7 mouse cellular contexts compared by ENCODE assay signal in genomic region chr5:122054130-122054843, GRCm38 (mm10). TPM values are rescaled to one million over a fixed set of nuclear protein-coding genes. Genes with fewer than 3 reads are reported as not detected.
DNase-seq lines count a peak whose midpoint lies in the region; ATAC-seq and TF ChIP-seq lines count a peak whose summit lies in the region.

No protein-coding gene starts in this region.

- no peaks in the 10 kb centered on the region for H3K36me3 ChIP-seq in forebrain, postnatal 0 days (ENCODE audit: insufficient read depth)
- H3K36me3 ChIP-seq in intestine, embryonic 14.5 days (ENCODE audit: control insufficient read depth, insufficient read depth, low read length), result no peaks in the 10 kb centered on the region
- H3K36me3 ChIP-seq in liver, embryonic 13.5 days, result no peaks in the 10 kb centered on the region
- no peaks in the 10 kb centered on the region for H3K36me3 ChIP-seq in neural tube, embryonic 14.5 days (ENCODE audit: control insufficient read depth, insufficient read depth, low read length)

- H3K9ac ChIP-seq in forebrain, postnatal 0 days, result no peak overlapping the region
- no peak overlapping the region for H3K9ac ChIP-seq in intestine, embryonic 14.5 days (ENCODE audit: low read length)
- H3K9ac ChIP-seq in liver, embryonic 13.5 days, result no peak overlapping the region
- peak overlapping the region; percentile 16; the same call in 1 of the 2 replicates for H3K9ac ChIP-seq in neural tube, embryonic 14.5 days (replicated peaks; ENCODE audit: low read depth, low read length)

- H3K27me3 ChIP-seq in forebrain, postnatal 0 days (ENCODE audit: insufficient read depth, low read length), result no peaks in the 10 kb centered on the region
- H3K27me3 ChIP-seq in intestine, embryonic 14.5 days (replicated peaks; ENCODE audit: control insufficient read depth, insufficient read depth, low read length), result peaks cover 14% of the 10 kb centered on the region
- peaks cover 49% of the 10 kb centered on the region for H3K27me3 ChIP-seq in liver, embryonic 13.5 days
- 0 out of 2 replicates have a peak, but pooled peaks cover 2% of the 10 kb centered on the region for H3K27me3 ChIP-seq in neural tube, embryonic 14.5 days (ENCODE audit: control insufficient read depth, insufficient read depth, low read length)

- DNase-seq in Muller cell, postnatal 12 days (ENCODE audit: inconsistent ontology term), result peak; percentile 36
- peak; percentile 81 for DNase-seq in cerebellum, adult 11-12 months
- DNase-seq in forebrain, postnatal 0 days, result peak; percentile 63
- DNase-seq in intestine, embryonic 14.5 days (ENCODE audit: low spot score), result no peak
- no peak for DNase-seq in liver, embryonic 13.5 days
- no peak for DNase-seq in spleen, postnatal 36 days (ENCODE audit: low spot score in 2 of 2)

- H3K27ac ChIP-seq in forebrain, postnatal 0 days (ENCODE audit: low read depth, low read length), result no peak overlapping the region
- H3K27ac ChIP-seq in intestine, embryonic 14.5 days (ENCODE audit: low read depth), result no peak overlapping the region
- H3K27ac ChIP-seq in liver, embryonic 13.5 days, result no peak overlapping the region
- peak overlapping the region; percentile 69 for H3K27ac ChIP-seq in neural tube, embryonic 14.5 days (ENCODE audit: low read depth, low read length)

- H3K4me3 ChIP-seq in forebrain, postnatal 0 days (ENCODE audit: low read depth, low read length), result no peak overlapping the region
- H3K4me3 ChIP-seq in intestine, embryonic 14.5 days (ENCODE audit: low read depth, low read length), result no peak overlapping the region; the same call in 1 of the 2 replicates
- no peak overlapping the region for H3K4me3 ChIP-seq in liver, embryonic 13.5 days (replicated peaks)
- peak overlapping the region; percentile 13; the same call in 1 of the 2 replicates for H3K4me3 ChIP-seq in neural tube, embryonic 14.5 days (ENCODE audit: low read depth, low read length)

- peak; percentile 53; the same call in 1 of the 2 replicates for ATAC-seq in forebrain, postnatal 0 days
- ATAC-seq in intestine, embryonic 14.5 days (replicated peaks; ENCODE audit: low FRiP score, low TSS enrichment, low read depth), result 0 out of 2 replicates have a peak, but pooled peaks have one; percentile 17
- ATAC-seq in liver, embryonic 13.5 days (ENCODE audit: low read depth), result no peak; the same call in 1 of the 2 replicates
- peak; percentile 63; the same call in 1 of the 2 replicates for ATAC-seq in neural tube, embryonic 14.5 days (ENCODE audit: low read depth)

- no peaks in the 10 kb centered on the region for H3K9me3 ChIP-seq in forebrain, postnatal 0 days (ENCODE audit: low read length)
- peaks cover 4% of the 10 kb centered on the region; the same call in 1 of the 2 replicates for H3K9me3 ChIP-seq in intestine, embryonic 14.5 days (ENCODE audit: control insufficient read depth, low read length)
- H3K9me3 ChIP-seq in liver, embryonic 13.5 days (replicated peaks), result no peaks in the 10 kb centered on the region
- no peaks in the 10 kb centered on the region for H3K9me3 ChIP-seq in neural tube, embryonic 14.5 days (ENCODE audit: control insufficient read depth, low read length)

- peaks cover 6% of the 10 kb centered on the region for H3K4me1 ChIP-seq in forebrain, postnatal 0 days (ENCODE audit: insufficient read depth)
- peaks cover 8% of the 10 kb centered on the region; the same call in 1 of the 2 replicates for H3K4me1 ChIP-seq in intestine, embryonic 14.5 days (replicated peaks; ENCODE audit: control insufficient read depth, insufficient read depth, low read length)
- peaks cover 21% of the 10 kb centered on the region for H3K4me1 ChIP-seq in liver, embryonic 13.5 days (replicated peaks)
- H3K4me1 ChIP-seq in neural tube, embryonic 14.5 days (ENCODE audit: control insufficient read depth, insufficient read depth, low read length), result peaks cover 19% of the 10 kb centered on the region; the same call in 1 of the 2 replicates

- no peak for TF ChIP-seq CTCF in forebrain, postnatal 0 days (IDR thresholded peaks at IDR 0.05; ENCODE audit: low read depth)

- H3K4me2 ChIP-seq in forebrain, postnatal 0 days (ENCODE audit: low read depth), result no peak overlapping the region
- peak overlapping the region; percentile 41 for H3K4me2 ChIP-seq in intestine, embryonic 14.5 days (ENCODE audit: low read length)
- H3K4me2 ChIP-seq in liver, embryonic 13.5 days, result peak overlapping the region; percentile 29; the same call in 1 of the 2 replicates
- H3K4me2 ChIP-seq in neural tube, embryonic 14.5 days (ENCODE audit: low read depth, low read length), result peak overlapping the region; percentile 36

- 35% methylated on average over 13 of the region's 13 CpGs for WGBS in forebrain, postnatal 0 days
- WGBS in intestine, embryonic 14.5 days, result 43% methylated on average over 13 of the region's 13 CpGs
- 34% methylated on average over 13 of the region's 13 CpGs for WGBS in liver, embryonic 13.5 days (ENCODE audit: insufficient replicate concordance)
- 35% methylated on average over 13 of the region's 13 CpGs for WGBS in neural tube, embryonic 14.5 days

RNA-seq across cellular contexts. Expression of gene Cux2, which starts 4.4 kb away (rescaled TPM):
- 44.0 and 52.4 TPM in 2 replicates for total RNA-seq in forebrain, postnatal 0 days (2014; rRNA removed)
- 16.2 and 16.7 TPM in 2 replicates for polyA plus RNA-seq in forebrain, postnatal 0 days (2015; fragmentation: Nextera tagmentation; extraction: Ambion mirVana)
- polyA plus RNA-seq in intestine, embryonic 14.5 days (2014; fragmentation: Nextera tagmentation; extraction: Ambion mirVana), result 13.2 and 14.6 TPM in 2 replicates
- 0.59 and 0.88 TPM in 2 replicates for polyA plus RNA-seq in liver, embryonic 13.5 days (2015; fragmentation: Nextera tagmentation; extraction: Ambion mirVana)
- polyA plus RNA-seq in neural tube, embryonic 14.5 days (2014; fragmentation: Nextera tagmentation; extraction: Ambion mirVana), result 25.6 and 31.3 TPM in 2 replicates

RNA-seq across cellular contexts. Expression of gene Myl2, which starts 46.5 kb away (rescaled TPM):
- 0.38 and 2.9 TPM in 2 replicates for total RNA-seq in forebrain, postnatal 0 days (2014; rRNA removed)
- 1.7 TPM in 2 replicates for polyA plus RNA-seq in forebrain, postnatal 0 days (2015; fragmentation: Nextera tagmentation; extraction: Ambion mirVana)
- not detected in 2 replicates for polyA plus RNA-seq in intestine, embryonic 14.5 days (2014; fragmentation: Nextera tagmentation; extraction: Ambion mirVana)
- polyA plus RNA-seq in liver, embryonic 13.5 days (2015; fragmentation: Nextera tagmentation; extraction: Ambion mirVana), result 0.70 and 11.9 TPM in 2 replicates
- 0.86 TPM in 1 of 2 replicates, not detected in the other for polyA plus RNA-seq in neural tube, embryonic 14.5 days (2014; fragmentation: Nextera tagmentation; extraction: Ambion mirVana)

Comparison
In these comparisons a context has a peak if more than half of its experiments do, and no peak if none do; other contexts are left out.
1. DNase-seq: peak in Muller cell, postnatal 12 days (single experiment), cerebellum, adult 11-12 months (single experiment) and forebrain, postnatal 0 days (single experiment); none in intestine, embryonic 14.5 days (single experiment), liver, embryonic 13.5 days (single experiment) and spleen, postnatal 36 days (0 of 2).